Mouse (Mus musculus) frontal cortex, adult (tissue): ENCODE results near the gene B4galt3.

Experiments
- ATAC-seq: cut with Nextera tagmentation; 2 replicates; pipeline ENCODE4 v1.9.2; 2017; ENCODE audit warnings: mild to moderate bottlenecking, moderate library complexity, mixed read lengths; ENCODE audit not compliant: low TSS enrichment

The B4galt3 gene

GRCm38 (mm10) chr1:171269848-171270572, at the start of gene B4galt3:
B4galt3 (plus strand) TSS chr1:171270328.
- ATAC-seq: peak; percentile 97

DNA sequence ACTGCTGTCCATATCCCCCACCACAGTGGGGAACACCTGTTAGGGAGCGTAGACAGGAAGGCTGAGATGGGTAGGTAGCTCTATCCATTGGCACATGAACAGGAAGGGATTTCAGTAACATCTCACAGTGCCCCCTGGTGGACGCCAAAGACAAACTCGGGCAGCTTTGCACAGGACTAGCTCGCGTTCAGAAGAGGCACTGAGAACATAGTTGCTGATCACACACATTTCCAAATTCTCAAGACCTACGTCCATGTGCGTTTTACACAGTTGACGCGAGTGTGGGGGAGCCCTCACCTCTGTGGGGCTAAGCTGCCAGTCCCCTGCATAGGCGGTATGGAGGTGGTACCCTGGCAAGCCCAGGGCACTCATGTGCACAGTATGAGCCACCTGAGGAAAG, 49.3 kb upstream of the B4galt3 start:
- peak; percentile 38 for ATAC-seq

DNA sequence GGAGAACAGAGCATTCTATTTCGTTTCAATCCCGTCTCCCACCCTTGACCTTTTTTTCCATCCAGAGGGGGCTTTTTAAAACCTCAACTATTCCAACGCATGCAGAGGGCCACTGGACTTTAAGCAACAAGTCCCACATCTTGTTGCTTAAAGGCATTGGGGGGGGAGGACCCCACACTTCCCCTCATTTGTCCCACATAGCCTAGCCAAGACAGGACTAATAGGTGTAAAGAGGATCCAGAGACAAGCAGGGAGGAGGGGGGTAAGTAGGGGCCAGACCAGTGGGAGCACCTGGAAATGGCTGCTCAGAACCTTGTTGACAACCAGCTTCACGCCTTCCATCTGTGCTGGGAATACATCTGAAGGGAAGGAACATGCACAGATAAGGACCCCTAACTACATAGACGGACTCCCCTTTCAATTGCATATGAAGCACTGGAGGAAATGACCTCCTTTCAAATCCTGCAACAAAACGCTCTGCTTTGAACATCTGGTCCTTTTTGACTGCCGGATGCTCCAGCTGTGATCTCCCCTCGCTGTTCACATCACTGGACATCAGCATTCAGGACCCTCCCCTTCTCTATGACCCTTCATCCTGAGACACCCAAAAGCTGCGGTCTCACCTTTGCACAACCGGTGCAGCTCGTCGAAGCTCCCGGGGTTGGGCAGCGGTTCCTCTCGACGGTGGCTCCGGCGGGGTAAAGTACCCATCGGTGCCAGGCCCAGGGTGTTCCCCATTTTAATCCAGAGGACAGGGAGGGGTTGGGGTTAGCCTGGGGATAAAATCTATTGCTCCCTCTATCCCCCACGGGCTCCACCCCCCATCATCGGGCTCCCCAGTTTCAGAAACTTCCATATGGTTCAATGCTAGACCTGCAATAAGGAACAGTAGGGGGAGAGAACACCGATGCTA, 48.6 kb upstream of the B4galt3 start:
- ATAC-seq: no peak

DNA sequence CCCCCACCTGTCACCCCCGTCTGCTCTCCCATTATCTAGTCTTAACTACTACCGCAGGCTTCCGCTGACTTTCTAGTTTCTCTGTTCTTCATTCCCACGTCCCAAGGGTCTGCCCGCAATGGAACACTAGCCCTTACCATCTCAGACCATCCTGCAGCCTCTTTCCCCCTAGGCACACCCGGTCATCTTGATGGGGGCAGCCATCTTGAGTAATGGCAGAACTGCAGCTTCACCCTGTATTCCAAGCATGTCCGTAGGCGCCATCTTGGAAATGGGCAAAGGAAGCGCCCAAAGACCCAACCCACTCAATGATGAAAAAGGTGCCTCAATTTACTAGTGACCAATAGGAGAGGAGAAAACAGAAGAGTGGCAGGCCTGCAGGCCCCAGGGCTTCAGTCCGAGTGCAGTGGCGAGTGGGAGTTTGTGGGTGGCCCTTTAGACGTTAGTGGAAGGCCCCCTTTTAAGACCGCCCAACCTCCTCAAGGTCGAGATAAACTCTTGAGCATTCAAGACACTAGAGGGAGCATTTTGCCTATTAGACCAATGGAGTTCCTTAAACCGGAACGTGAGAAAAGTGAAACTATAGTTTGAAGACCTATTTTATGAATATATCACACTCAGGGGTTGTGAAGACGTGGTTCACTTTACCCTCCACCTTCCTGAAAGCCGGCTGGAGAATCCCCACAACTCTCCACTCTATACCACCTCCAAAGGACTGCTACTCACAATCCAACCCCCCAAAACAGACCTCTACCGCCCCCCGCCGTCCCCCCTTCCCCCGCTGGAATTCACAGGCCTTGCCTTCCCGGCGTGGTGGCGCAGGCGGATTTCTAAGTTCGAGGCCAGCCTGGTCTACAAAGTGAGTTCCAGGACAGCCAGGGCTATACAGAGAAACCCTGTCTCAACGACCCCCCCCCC, 47.6 kb upstream of the B4galt3 start, which contains the start of gene Tomm40l:
TSS of gene Tomm40l (minus strand) at position 277 of the 918 bp plus-strand sequence.
- peak; percentile 95 for ATAC-seq

GRCm38 (mm10) chr1:171223168-171223567, 47.0 kb upstream of the B4galt3 start:
- ATAC-seq: no peak

- ATAC-seq: no peak
Measured at GRCm38 (mm10) chr1:171223796-171224195, 46.3 kb upstream of the B4galt3 start.

DNA sequence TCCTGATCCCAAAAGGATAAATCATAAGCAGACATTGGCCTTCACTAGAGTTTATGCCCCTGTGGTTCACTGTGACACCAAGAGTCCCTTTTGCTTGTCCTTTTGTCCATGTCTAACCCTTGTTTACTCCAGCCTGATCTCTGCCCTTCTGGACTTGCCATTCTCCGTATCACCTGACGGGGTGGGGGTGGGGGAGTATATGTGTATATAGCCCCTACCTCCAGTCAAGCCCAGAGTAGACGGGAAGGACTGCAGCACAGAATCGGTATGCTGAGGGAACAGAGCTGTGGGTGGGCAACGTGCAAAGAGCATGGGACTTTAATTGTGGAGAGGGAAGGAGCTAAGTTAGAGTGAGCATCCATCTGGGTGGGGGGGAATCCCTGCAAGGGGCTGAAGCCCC, 45.3 kb upstream of the B4galt3 start, which contains the start of gene Apoa2:
TSS of gene Apoa2 (plus strand) at position 198 of the 400 bp plus-strand sequence.
- ATAC-seq: no peak

DNA sequence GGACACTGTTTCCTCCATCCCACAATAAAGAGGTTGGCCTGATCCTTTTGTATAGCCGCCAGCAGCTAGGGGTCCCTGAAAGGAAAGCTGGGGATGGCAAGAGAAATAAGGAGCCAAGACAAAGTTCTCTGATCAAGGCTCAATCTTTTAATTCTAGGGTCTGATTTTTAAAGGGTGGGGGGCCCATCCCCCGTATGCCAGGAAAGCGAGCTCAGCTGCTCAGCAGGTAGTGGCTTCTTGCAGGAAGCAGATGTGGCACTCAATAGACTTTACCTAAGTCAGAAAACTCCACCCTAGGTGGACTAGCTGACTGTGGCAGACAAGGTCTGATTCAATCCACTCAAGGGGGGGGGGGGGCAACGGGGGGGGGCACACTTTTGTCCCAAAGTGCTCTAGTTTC, 43.3 kb upstream of the B4galt3 start:
- ATAC-seq: no peak

- no peak for ATAC-seq
Measured at GRCm38 (mm10) chr1:171227879-171228278, 42.2 kb upstream of the B4galt3 start.

DNA sequence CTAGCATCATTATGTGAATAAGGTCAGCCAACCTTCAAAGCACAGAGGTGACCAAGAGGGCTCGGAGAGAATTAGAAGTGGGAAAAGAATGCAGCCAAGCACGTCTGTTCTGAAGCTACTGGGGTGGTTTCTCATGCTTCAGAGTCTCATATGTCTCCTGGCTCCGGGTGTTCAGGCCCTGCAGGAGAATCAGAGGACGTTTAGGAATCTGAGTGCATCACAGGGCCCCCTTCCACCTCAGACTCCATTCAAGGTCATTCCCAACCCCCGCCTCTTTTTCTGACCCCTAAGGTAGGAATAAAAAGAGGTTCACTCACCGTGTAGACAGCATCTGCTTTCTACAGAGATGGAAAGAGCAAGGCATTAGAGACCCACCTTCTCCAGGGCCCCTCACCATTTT, 40.4 kb upstream of the B4galt3 start:
- ATAC-seq: no peak

GRCm38 (mm10) chr1:171230215-171230614, 39.9 kb upstream of the B4galt3 start:
- no peak for ATAC-seq

DNA sequence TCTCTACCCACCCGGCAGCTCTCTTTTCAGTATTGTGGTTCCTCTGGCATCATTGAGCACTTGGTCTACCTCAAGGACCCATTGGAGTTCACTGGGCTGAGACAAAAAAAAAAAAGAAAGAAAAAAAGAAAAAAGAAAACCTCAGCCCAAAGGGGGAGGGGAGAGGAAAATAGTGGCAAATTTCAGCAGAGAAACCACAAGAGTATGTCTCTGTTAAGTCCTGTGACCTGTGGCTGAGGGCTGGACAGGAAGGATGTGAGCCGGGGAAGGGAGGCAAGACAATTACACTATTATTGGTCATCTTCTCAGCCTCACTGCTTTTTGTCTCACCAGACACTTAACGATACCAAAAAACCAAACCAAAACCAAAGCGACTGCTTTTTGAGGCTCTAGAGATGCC, 38.3 kb upstream of the B4galt3 start:
- no peak for ATAC-seq

DNA sequence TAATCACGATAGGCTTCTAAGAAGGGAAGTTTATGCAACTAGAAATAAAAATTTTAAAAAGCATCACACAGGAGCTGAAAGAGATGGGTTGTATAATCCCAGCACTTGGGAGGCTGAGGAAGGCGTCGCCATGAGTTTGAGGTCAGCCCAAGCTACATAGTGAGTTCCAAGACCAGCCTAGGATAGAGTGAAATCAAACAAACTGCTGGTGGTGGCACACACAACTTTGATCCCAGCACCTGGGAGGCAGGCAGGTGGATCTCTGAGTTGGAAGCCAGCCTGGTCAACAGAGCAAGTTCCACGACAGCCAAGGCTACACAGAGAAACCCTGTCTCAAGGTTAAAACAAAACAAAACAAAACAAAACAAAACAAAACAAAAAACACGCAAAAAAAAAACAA, 37.8 kb upstream of the B4galt3 start:
- no peak for ATAC-seq

GRCm38 (mm10) chr1:171232800-171233730, 37.1 kb upstream of the B4galt3 start:
- ATAC-seq: no peak

GRCm38 (mm10) chr1:171234126-171234525, 36.0 kb upstream of the B4galt3 start, which contains the start of gene Fcer1g:
Fcer1g (minus strand) TSS chr1:171234365.
- ATAC-seq: no peak

- ATAC-seq: no peak
Measured at GRCm38 (mm10) chr1:171234538-171234937, 35.6 kb upstream of the B4galt3 start.

- ATAC-seq: no peak
Measured at GRCm38 (mm10) chr1:171235791-171236190, 34.3 kb upstream of the B4galt3 start.

- no peak for ATAC-seq
Measured at GRCm38 (mm10) chr1:171237438-171237837, 32.7 kb upstream of the B4galt3 start.

GRCm38 (mm10) chr1:171238463-171238862, 31.7 kb upstream of the B4galt3 start:
- peak; percentile 56; the same call in 1 of the 2 replicates for ATAC-seq

DNA sequence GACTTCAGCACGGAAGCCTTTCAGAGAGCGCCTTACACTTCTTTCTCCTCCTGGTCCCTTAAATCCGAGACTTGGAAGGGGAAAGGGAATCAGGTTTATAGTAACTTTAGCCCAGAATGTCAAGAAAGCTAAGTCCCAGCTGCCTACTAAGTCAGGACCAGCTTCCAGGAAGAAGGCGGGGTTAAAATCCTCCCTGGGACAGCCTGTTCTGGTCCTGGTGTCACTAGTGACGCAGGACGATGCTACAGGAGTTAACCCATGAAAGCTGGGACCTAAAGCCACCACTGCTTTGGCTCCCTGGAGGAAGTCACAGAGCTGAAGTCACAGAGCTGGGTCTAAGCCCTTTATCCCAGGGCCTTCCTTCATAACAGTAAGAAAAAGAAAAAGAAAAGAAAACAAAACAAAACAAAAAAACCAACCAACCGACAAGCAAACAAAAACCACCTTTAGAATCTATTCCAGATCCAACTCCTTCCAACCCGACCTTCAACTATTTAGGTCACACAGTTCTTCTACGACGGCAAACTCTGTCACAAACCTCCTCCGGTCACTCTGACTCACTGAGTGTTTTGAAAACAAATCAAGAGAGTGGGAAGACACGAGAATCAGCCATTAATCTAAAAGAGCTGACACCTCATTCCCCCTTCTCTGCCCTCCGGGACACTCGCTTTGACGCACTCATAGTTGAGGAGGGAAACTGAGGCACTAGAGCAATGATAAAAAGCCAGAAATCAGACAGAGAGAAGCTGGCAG, 30.0 kb upstream of the B4galt3 start:
- ATAC-seq: no peak
